Mouse (Mus musculus) lung, postnatal 0 days (tissue): ENCODE data around the gene Mtmr12.

Experiments
- CTCF ChIP-seq: IDR thresholded peaks from 2 replicates; pipeline ENCODE4 v1.5.1; 2016; ENCODE audit warnings: antibody characterized with exemption, mild to moderate bottlenecking
- EP300 ChIP-seq: IDR thresholded peaks from 2 replicates; pipeline ENCODE4 v1.6.1; 2016; ENCODE audit warnings: antibody characterized with exemption, mild to moderate bottlenecking, control low read depth

GRCm38 (mm10) chr15:12319889-12320288, 115.1 kb downstream of the Mtmr12 start:
- no peak for TF ChIP-seq CTCF
- TF ChIP-seq EP300, result no peak
